Mouse (Mus musculus) hindbrain, embryonic 14.5 days (tissue): ENCODE data around the gene B3gnt6. TPM values are rescaled to one million over a fixed set of nuclear protein-coding genes. Genes with fewer than 3 reads are reported as not detected.

Source experiments
- ATAC-seq: fragments of 200-750 bp; cut with Nextera tagmentation; 2 replicates; pipeline ENCODE4 v1.8.0; 2017; ENCODE audit warnings: moderate number of reproducible peaks, mild to moderate bottlenecking, moderate TSS enrichment, moderate library complexity; ENCODE audit not compliant: low FRiP score
- DNase-seq: peaks from one replicate; pipeline ENCODE4 v3.0.0-alpha.2; 2015; ENCODE audit warnings: low spot score
- H3K27ac ChIP-seq: fragments of 300-500 bp; sonication (generic); 2 replicates; pipeline ENCODE4 v1.5.1; 2014; ENCODE audit warnings: mild to moderate bottlenecking, moderate library complexity
- H3K27me3 ChIP-seq: fragments of 300-500 bp; sonication (generic); 2 replicates; pipeline ENCODE4 v1.6.1; 2014; ENCODE audit warnings: mild to moderate bottlenecking, low read length, mixed read lengths; ENCODE audit not compliant: control insufficient read depth, insufficient read depth
- H3K36me3 ChIP-seq: fragments of 300-500 bp; sonication (generic); replicated peaks from 2 replicates; pipeline ENCODE4 v1.6.1; 2014; ENCODE audit not compliant: control insufficient read depth, insufficient read depth
- H3K4me1 ChIP-seq: fragments of 300-500 bp; sonication (generic); replicated peaks from 2 replicates; pipeline ENCODE4 v1.6.1; 2014; ENCODE audit warnings: antibody characterized with exemption, low read length, mixed read lengths; ENCODE audit not compliant: control insufficient read depth, insufficient read depth
- H3K4me2 ChIP-seq: fragments of 300-500 bp; sonication (generic); replicated peaks from 2 replicates; pipeline ENCODE4 v1.6.1; 2014; ENCODE audit warnings: mild to moderate bottlenecking, moderate library complexity
- H3K4me3 ChIP-seq: fragments of 300-500 bp; sonication (generic); replicated peaks from 2 replicates; pipeline ENCODE4 v1.5.1; 2014; ENCODE audit warnings: mild to moderate bottlenecking, low read length
- H3K9ac ChIP-seq: fragments of 300-500 bp; sonication (generic); 2 replicates; pipeline ENCODE4 v1.6.1; 2014
- H3K9me3 ChIP-seq: fragments of 300-500 bp; sonication (generic); 2 replicates; pipeline ENCODE4 v1.6.1; 2016; ENCODE audit warnings: low read length; ENCODE audit not compliant: control insufficient read depth
- WGBS: fragments of 180-500 bp; shearing (Covaris S2); extraction: QIAGEN DNeasy Blood & Tissue Kit; methylation state at CpG from one replicate; pipeline ENCODE4 v1.1.7; 2014; 5-methylcytosine and 5-hydroxymethylcytosine counted together
- polyA plus RNA-seq: library from polyadenylated mRNA; unstranded; fragments of >200 nt; fragmentation: Nextera tagmentation; extraction: Ambion mirVana; gene quantifications from 2 replicates; pipeline ENCODE4 v1.2.1, GENCODE M21; 2014

B3gnt6 gene
- polyA plus RNA-seq, 1 experiment from 2014 or later, result 0.31 TPM

DNA sequence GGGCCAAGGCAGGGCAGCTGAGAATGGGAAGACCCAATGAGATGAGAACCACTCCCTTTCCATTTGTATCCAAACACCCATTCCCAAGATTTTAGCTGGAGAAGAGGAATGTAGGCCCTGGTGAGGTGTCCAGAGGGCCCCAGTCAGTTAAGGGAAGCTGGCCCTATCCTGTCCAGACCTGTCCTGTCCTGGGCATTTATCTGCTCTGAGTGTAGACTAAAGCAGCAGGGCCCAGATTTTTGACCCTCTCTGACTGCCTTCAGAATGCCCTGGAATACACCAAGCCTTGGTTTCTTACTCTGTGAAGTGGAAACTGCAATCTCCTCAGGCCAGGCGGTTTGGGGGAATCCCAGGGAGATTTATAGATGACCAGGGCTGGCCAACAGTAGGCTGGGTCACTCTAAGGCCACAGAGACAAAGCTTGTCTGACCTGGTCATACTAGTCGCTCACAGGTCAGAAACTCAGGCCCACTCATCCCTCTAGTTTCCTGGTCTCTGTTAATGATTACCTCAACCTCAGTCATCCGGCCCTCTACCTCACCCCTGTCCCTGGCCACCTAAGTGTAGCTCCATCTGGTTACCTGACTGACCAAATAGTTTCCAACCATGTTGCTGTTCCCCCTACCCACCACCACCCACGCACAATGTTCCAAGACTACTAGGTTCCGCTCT, 20.6 kb downstream of the B3gnt6 start:
- ATAC-seq (no peak; the same call in none of the 2 replicates), DNase-seq (no peak)
- Histone ChIP-seq H3K9me3 (no peaks in the 10 kb centered on the region), H3K27me3 (no peaks in the 10 kb centered on the region), H3K9ac (peak overlapping the region; percentile 51), H3K4me2 (peak overlapping the region; percentile 65), H3K4me1 (peaks cover 10% of the 10 kb centered on the region), H3K36me3 (no peaks in the 10 kb centered on the region), H3K27ac (no peak overlapping the region), H3K4me3 (peak overlapping the region; percentile 54)
- 82% methylated on average over 5 of the region's 5 CpGs for WGBS

- no peaks in the 10 kb centered on the region for H3K9me3 ChIP-seq
- peaks cover 13% of the 10 kb centered on the region for H3K4me1 ChIP-seq
- H3K4me2 ChIP-seq, result peak within 1 kb of the TSS; percentile 65
- H3K27ac ChIP-seq, result no peak within 1 kb of the TSS
- H3K27me3 ChIP-seq, result no peaks in the 10 kb centered on the region
- ATAC-seq (peak; percentile 86), DNase-seq (peak; percentile 76)
- H3K36me3 ChIP-seq, result no peaks in the 10 kb centered on the region
- H3K9ac ChIP-seq, result peak within 1 kb of the TSS; percentile 64
- WGBS, result 2% methylated on average over 43 of the region's 44 CpGs
- H3K4me3 ChIP-seq, result peak within 1 kb of the TSS; percentile 54
These were observed 21.2 kb downstream of the B3gnt6 start, which contains the start of gene Capn5 for GRCm38 (mm10) chr7:98177929-98178559. TSS of gene Capn5 (minus strand) at chr7:98178274.

- DNase-seq (no peak), ATAC-seq (no peak)
- Histone ChIP-seq H3K9ac (peak overlapping the region; percentile 64), H3K36me3 (no peaks in the 10 kb centered on the region), H3K27ac (no peak overlapping the region), H3K4me2 (peak overlapping the region; percentile 65), H3K9me3 (no peaks in the 10 kb centered on the region), H3K4me3 (peak overlapping the region; percentile 54), H3K4me1 (peaks cover 13% of the 10 kb centered on the region), H3K27me3 (no peaks in the 10 kb centered on the region)
- WGBS, result 5% methylated on average over 9 of the region's 9 CpGs
These were observed 21.7 kb downstream of the B3gnt6 start for GRCm38 (mm10) chr7:98177566-98177928.

DNA sequence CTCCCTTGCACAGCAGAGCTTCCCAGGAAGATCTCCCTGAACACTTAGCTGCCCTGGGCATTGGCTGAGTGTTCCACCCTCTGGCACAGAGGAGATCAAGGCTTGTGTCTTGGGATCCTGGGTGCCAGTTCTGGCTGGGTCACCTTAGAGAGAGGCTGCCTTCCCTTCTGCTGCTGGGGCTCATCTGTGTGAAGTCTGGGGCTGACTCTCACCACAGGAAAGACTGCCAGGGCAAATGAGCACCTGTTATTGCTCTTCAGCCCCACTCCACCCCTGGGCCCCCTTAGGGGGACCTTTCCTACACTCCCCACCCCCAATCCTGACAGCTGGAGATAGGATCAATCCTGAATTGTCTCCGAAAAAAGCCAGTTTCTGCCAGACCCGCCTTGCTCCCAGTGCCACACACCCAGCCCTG, 22.2 kb downstream of the B3gnt6 start:
- Histone ChIP-seq H3K27ac (no peak overlapping the region), H3K36me3 (no peaks in the 10 kb centered on the region), H3K4me2 (peak overlapping the region; percentile 65), H3K4me3 (peak overlapping the region; percentile 54), H3K27me3 (no peaks in the 10 kb centered on the region), H3K4me1 (peaks cover 13% of the 10 kb centered on the region), H3K9ac (peak overlapping the region; percentile 64; the same call in 1 of the 2 replicates), H3K9me3 (no peaks in the 10 kb centered on the region)
- DNase-seq (no peak), ATAC-seq (no peak)
- WGBS, result 64% methylated on average over 2 of the region's 2 CpGs

DNA sequence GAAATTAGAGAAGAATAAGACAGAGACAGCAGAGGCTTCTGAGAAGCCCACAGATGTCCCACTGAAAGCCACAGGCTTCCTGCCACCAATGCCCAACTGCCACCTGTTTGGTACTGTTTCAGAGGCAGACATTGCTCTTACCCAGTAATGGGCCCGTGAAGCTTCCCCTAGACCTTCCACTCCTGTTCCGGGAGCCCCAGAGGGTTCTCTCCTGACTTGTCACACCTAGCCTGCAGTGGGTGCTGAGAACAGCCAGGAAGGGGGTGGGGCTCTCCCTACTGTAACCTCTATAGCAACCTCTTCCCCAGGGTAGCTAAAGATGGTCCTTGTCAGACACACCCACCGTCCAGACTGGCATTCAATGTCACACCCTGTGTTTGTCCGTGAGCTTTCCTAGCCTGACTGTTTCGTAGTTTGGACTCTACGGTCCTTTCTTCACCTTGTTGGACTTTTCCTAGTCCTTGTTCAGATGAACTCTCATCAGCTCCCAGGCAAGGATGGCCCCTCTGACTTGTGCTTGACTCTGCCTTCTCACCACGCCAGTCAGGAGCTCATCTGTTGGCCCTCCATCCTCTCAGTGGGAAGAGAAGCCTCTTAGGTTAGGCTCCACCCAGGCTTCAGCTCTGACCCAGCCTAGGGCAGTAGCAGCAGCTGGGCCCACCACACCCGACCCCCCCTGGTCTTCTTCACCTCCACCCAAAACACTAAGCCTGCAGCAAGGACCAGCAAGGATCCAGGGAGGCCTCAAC, 22.8 kb downstream of the B3gnt6 start:
- H3K36me3 ChIP-seq, result no peaks in the 10 kb centered on the region
- H3K27ac ChIP-seq, result no peak overlapping the region
- peak overlapping the region; percentile 54 for H3K4me3 ChIP-seq
- WGBS, result 72% methylated on average over 8 of the region's 8 CpGs
- 0 out of 2 replicates have a peak overlapping the region, but pooled peaks have one; percentile 64 for H3K9ac ChIP-seq
- ATAC-seq (no peak), DNase-seq (no peak)
- H3K4me1 ChIP-seq, result peaks cover 13% of the 10 kb centered on the region
- no peaks in the 10 kb centered on the region for H3K27me3 ChIP-seq
- H3K9me3 ChIP-seq, result no peaks in the 10 kb centered on the region
- H3K4me2 ChIP-seq, result peak overlapping the region; percentile 65

DNA sequence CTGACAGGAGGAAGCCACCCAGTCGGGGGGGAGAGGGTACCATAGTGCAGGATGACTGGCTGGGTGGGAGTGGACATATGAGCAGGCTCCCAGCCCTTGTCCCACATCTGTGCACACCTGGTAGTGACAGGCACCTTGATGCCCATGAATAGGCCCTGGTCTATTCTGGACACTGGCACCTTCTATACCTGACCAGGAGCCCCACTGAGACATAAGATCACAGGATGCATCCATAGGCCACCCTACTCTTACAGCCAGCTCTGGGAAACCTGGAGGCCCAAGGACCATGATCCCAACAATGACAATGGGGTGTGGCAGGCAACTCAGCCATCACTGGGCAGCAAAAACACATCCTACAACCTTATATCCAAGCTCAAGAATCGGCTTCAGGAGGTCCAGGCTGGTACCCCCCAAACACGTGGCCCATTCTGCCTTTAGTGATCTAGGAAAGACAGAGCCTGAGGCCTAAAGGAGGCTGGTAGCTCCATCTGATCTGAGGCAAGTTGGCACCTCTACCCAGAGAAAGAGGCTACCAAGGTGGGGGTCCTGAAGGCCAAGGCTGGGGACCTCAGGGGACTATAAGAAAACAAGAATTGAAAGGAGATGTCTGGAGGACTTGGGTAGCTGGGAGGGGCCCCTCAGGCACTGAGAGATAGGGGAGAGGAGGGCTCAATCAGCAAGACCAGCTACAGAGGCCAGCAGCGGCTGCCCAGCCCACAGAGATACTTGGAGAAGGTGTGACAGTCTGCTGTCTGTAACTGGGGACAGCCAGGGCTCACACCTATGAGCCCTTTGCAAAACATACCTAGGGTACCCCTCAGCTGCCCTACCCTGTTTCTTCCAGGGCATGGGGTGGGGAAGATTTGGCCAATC, 24.2 kb downstream of the B3gnt6 start:
- Histone ChIP-seq H3K9ac (no peak overlapping the region), H3K4me3 (no peak overlapping the region), H3K27me3 (no peaks in the 10 kb centered on the region), H3K4me1 (peaks cover 13% of the 10 kb centered on the region), H3K27ac (no peak overlapping the region), H3K9me3 (no peaks in the 10 kb centered on the region), H3K4me2 (0 out of 2 replicates have a peak overlapping the region, but pooled peaks have one; percentile 2), H3K36me3 (no peaks in the 10 kb centered on the region)
- ATAC-seq, result no peak
- DNase-seq, result no peak
- 87% methylated on average over 4 of the region's 4 CpGs for WGBS

DNA sequence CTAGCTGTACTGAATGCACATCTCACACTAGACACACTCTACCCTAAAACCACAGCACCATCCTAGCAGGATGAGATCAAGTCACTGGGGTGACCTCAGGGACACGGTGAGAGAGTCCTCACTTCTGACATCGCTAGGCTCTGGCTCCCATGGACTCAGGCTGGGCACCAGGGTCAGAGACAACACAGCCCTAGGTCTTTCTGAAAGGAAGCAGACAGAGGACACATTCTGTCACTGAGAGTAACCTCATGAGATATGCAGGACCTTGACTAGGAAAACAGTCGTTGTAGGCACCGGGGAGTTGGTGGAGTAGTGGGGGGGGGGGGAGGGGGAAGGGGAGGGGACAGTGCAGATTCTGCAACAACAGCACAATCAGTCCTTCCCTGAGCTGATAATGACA, 25.9 kb downstream of the B3gnt6 start:
- DNase-seq (no peak), ATAC-seq (no peak)
- H3K36me3 ChIP-seq, result no peaks in the 10 kb centered on the region
- H3K9ac ChIP-seq, result no peak overlapping the region
- no peaks in the 10 kb centered on the region for H3K9me3 ChIP-seq
- WGBS, result 74% methylated on average over 4 of the region's 4 CpGs
- H3K4me3 ChIP-seq, result no peak overlapping the region
- peaks cover 13% of the 10 kb centered on the region for H3K4me1 ChIP-seq
- H3K4me2 ChIP-seq, result no peak overlapping the region
- H3K27me3 ChIP-seq, result no peaks in the 10 kb centered on the region
- no peak overlapping the region for H3K27ac ChIP-seq

- no peaks in the 10 kb centered on the region for H3K36me3 ChIP-seq
- H3K27ac ChIP-seq, result no peak overlapping the region
- H3K9me3 ChIP-seq, result no peaks in the 10 kb centered on the region
- peaks cover 13% of the 10 kb centered on the region for H3K4me1 ChIP-seq
- H3K4me2 ChIP-seq, result no peak overlapping the region
- no peak overlapping the region for H3K9ac ChIP-seq
- no peak overlapping the region for H3K4me3 ChIP-seq
- H3K27me3 ChIP-seq, result no peaks in the 10 kb centered on the region
- DNase-seq (no peak), ATAC-seq (no peak)
- WGBS, result 87% methylated on average over 8 of the region's 8 CpGs
These were observed 26.6 kb downstream of the B3gnt6 start for GRCm38 (mm10) chr7:98172661-98173060.
